Mouse (Mus musculus) spleen, adult 12 weeks (tissue): ENCODE results near the gene Homer1.

Experiments used
- DNase-seq: peaks from one replicate; pipeline ENCODE4 v3.0.0; 2022; ENCODE audit warnings: low spot score

Homer1 gene

DNA sequence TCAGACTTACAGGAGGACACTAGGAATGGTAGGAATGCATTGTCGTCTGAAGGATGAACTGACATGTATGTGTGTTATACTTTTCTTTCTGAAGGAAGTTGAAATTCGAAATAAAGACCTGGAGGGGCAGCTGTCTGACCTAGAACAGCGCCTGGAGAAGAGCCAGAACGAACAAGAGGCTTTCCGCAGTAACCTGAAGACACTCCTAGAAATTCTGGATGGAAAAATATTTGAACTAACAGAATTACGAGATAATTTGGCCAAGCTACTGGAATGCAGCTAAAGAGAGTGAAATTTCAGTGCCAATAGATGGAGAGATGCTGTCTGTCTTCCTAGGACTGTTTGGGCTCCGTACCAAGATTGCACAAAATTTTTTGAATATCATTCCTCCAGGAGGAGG, 102.5 kb downstream of the Homer1 start:
- DNase-seq: no peak

DNA sequence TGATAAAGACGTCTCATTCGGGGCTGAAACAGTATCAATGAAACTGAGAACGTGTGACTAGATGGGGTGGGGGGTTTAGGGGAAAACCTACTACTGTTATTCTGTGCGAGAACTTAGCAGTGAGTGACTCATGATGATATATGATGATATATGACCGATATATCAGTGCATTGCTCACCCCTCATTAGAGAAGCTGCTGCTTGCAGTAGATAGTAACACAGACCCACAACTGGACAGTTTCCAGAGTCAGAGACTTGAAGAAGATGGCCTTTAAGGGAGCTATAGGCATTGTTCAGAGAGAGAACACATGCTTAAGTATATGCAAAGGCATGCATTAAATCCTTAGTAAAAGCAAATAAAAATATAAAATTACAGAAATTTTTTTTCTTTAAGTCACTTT, 107.4 kb downstream of the Homer1 start:
- no peak for DNase-seq

DNA sequence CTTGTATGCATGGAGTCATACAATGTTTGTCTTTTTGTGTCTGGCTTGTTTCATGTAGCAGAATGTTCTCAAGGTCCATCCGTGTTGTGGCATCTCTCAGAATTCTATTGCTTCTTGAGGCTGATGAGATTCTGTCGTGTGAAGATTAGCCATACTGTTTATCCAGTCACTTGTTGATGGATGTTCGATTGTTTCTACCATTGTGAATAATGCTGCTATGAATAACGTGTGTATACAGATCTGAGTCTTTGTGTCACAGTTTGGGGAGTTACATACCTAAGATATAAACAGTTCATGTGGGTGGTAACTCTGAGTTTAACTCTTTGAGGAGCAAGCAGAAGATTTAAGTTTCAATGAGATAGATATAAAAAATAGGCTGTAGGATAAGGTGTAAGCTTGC, 110.9 kb downstream of the Homer1 start:
- no peak for DNase-seq

- DNase-seq: no peak
Measured at GRCm38 (mm10) chr13:93415055-93415454, 115.6 kb downstream of the Homer1 start.

- DNase-seq: no peak
Measured at GRCm38 (mm10) chr13:93418292-93418691, 118.9 kb downstream of the Homer1 start.

- DNase-seq: no peak
Measured at GRCm38 (mm10) chr13:93419779-93420178, 120.3 kb downstream of the Homer1 start.

GRCm38 (mm10) chr13:93423224-93423623, 123.8 kb downstream of the Homer1 start:
- no peak for DNase-seq

DNA sequence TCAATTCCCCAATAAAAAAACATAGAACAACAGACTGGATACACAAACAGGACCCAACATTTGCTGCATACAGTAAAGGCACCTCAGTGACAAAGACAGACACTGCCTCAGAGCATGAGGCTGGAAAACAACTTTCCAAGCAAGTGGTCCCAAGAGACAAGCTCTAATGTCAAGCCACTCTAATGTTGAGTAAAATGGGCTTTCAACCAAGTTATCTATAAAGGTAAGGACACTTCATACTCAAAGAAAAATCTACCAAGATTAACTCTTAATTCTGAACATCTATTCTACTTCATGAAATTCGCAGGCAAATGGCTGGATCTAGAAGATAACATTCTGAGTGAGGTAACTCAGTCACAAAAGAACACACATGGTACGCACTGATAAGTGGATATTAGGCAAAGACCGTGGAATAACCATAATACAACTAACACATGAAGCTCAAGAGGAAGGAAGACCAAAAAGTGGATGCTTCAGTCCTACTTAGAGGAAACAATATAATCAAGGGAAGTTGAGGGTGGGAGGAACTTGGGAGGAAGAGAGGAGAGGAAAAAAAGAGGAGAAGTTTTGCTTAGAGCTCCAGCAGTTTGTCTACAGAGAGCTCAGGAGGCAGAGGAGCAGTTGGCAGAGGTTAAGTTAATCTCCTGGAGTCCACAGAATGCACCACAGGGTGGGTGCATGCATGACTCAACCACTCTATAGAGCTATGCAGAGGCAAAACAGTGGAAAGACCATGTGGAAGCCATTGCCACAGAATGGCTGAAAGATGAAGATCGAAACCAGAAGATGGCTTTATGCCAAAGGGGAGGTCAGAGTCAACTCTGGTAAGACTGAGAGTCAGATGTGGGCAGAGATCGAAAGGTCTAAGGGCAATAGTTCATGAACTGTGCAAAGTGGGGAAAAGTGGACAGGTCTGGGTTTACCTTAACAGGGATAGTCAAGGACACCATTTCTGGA, 128.8 kb downstream of the Homer1 start:
- DNase-seq: peak; percentile 35

GRCm38 (mm10) chr13:93429205-93429604, 129.8 kb downstream of the Homer1 start:
- no peak for DNase-seq

GRCm38 (mm10) chr13:93440167-93440566, 140.7 kb downstream of the Homer1 start:
- no peak for DNase-seq

- DNase-seq: no peak
Measured at GRCm38 (mm10) chr13:93453275-93453674, 153.8 kb downstream of the Homer1 start.
